Mouse (Mus musculus) heart, postnatal 0 days (tissue): ENCODE data around the gene Gm42906. TPM values are rescaled to one million over a fixed set of nuclear protein-coding genes. Genes with fewer than 3 reads are reported as not detected.

Source experiments
- ATAC-seq: fragments of 200-750 bp; cut with Nextera tagmentation; 2 replicates; pipeline ENCODE4 v1.8.0; 2017; ENCODE audit warnings: low read depth, moderate number of reproducible peaks, moderate library complexity; ENCODE audit not compliant: insufficient read depth
- DNase-seq: peaks from one replicate; pipeline ENCODE4 v3.0.0-alpha.2; 2016; ENCODE audit warnings: low spot score
- H3K27ac ChIP-seq: fragments of 300-500 bp; sonication (generic); 2 replicates; pipeline ENCODE4 v1.5.1; 2014; ENCODE audit warnings: low read depth, mild to moderate bottlenecking
- H3K27me3 ChIP-seq: fragments of 300-500 bp; sonication (generic); 2 replicates; pipeline ENCODE4 v1.6.1; 2014; ENCODE audit warnings: low read length, mixed read lengths; ENCODE audit not compliant: control insufficient read depth, insufficient read depth
- H3K36me3 ChIP-seq: fragments of 300-500 bp; sonication (generic); replicated peaks from 2 replicates; pipeline ENCODE4 v1.6.1; 2014; ENCODE audit warnings: low read length, mixed read lengths; ENCODE audit not compliant: control insufficient read depth, insufficient read depth
- H3K4me1 ChIP-seq: fragments of 300-500 bp; sonication (generic); 2 replicates; pipeline ENCODE4 v1.6.1; 2014; ENCODE audit warnings: antibody characterized with exemption; ENCODE audit not compliant: control insufficient read depth, insufficient read depth
- H3K4me2 ChIP-seq: fragments of 300-500 bp; sonication (generic); 2 replicates; pipeline ENCODE4 v1.6.1; 2014; ENCODE audit warnings: low read depth, mild to moderate bottlenecking, low read length, moderate library complexity
- H3K4me3 ChIP-seq: fragments of 300-500 bp; sonication (generic); 2 replicates; pipeline ENCODE4 v1.5.1; 2014; ENCODE audit warnings: low read depth, low read length
- H3K9ac ChIP-seq: fragments of 300-500 bp; sonication (generic); replicated peaks from 2 replicates; pipeline ENCODE4 v1.6.1; 2014; ENCODE audit warnings: low read depth, low read length, mixed read lengths
- H3K9me3 ChIP-seq: fragments of 300-500 bp; sonication (generic); replicated peaks from 2 replicates; pipeline ENCODE4 v1.6.1; 2016; ENCODE audit warnings: low read length; ENCODE audit not compliant: control insufficient read depth
- CTCF ChIP-seq: IDR thresholded peaks from 2 replicates; pipeline ENCODE4 v1.5.1; 2016; ENCODE audit warnings: antibody characterized with exemption, control low read depth, low read depth
- EP300 ChIP-seq: IDR thresholded peaks from 2 replicates; pipeline ENCODE4 v1.6.1; 2016; ENCODE audit warnings: antibody characterized with exemption, low read depth
- WGBS: fragments of 180-500 bp; shearing (Covaris S2); extraction: QIAGEN DNeasy Blood & Tissue Kit; methylation state at CpG from one replicate; pipeline ENCODE4 v1.1.7; 2014; 5-methylcytosine and 5-hydroxymethylcytosine counted together
- polyA plus RNA-seq: library from polyadenylated mRNA; unstranded; fragments of >200 nt; fragmentation: Nextera tagmentation; extraction: Ambion mirVana; gene quantifications from 2 replicates; pipeline ENCODE4 v1.2.1, GENCODE M21; 2015
- total RNA-seq: library from RNA; depleted of rRNA; stranded (reverse); fragments of >200 nt; gene quantifications from 2 replicates; pipeline ENCODE4 v1.2.3, GENCODE M21; 2014; ENCODE audit warnings: low replicate concordance

The Gm42906 gene
- total and polyA plus RNA-seq, 2 experiments from 2014 or later = not detected

GRCm38 (mm10) chr5:151403586-151403985 is 24.4 kb downstream of the Gm42906 start:
- TF ChIP-seq CTCF (no peak), EP300 (no peak)
- Histone ChIP-seq H3K4me3 (no peak overlapping the region), H3K4me2 (no peak overlapping the region), H3K4me1 (no peaks in the 10 kb centered on the region), H3K9me3 (no peaks in the 10 kb centered on the region), H3K36me3 (no peaks in the 10 kb centered on the region), H3K27ac (no peak overlapping the region), H3K9ac (no peak overlapping the region), H3K27me3 (no peaks in the 10 kb centered on the region)
- ATAC-seq (no peak), DNase-seq (no peak)
- 47% methylated on average over 2 of the region's 2 CpGs for WGBS

GRCm38 (mm10) chr5:151400557-151400944 is 27.4 kb downstream of the Gm42906 start:
- Histone ChIP-seq H3K27me3 (no peaks in the 10 kb centered on the region), H3K4me2 (no peak overlapping the region), H3K9me3 (no peaks in the 10 kb centered on the region), H3K4me3 (no peak overlapping the region), H3K9ac (no peak overlapping the region), H3K36me3 (no peaks in the 10 kb centered on the region), H3K4me1 (no peaks in the 10 kb centered on the region), H3K27ac (no peak overlapping the region)
- WGBS = 78% methylated on average over 2 of the region's 2 CpGs
- DNase-seq (no peak), ATAC-seq (no peak)
- TF ChIP-seq EP300 = no peak
- TF ChIP-seq CTCF = no peak

GRCm38 (mm10) chr5:151399918-151400556 is 27.9 kb downstream of the Gm42906 start:
- H3K9ac ChIP-seq = no peak overlapping the region
- ATAC-seq = no peak
- no peaks in the 10 kb centered on the region for H3K4me1 ChIP-seq

GRCm38 (mm10) chr5:151396119-151396518 is 31.8 kb downstream of the Gm42906 start:
- Histone ChIP-seq H3K4me3 (no peak overlapping the region), H3K9me3 (no peaks in the 10 kb centered on the region), H3K9ac (no peak overlapping the region), H3K36me3 (no peaks in the 10 kb centered on the region), H3K27me3 (no peaks in the 10 kb centered on the region), H3K4me2 (no peak overlapping the region), H3K4me1 (no peaks in the 10 kb centered on the region), H3K27ac (no peak overlapping the region)
- no peak for ATAC-seq
- 63% methylated on average over 4 of the region's 4 CpGs for WGBS
- DNase-seq = no peak
- TF ChIP-seq CTCF = no peak
- no peak for TF ChIP-seq EP300

More at GRCm38 (mm10) chr5:151399918-151400556, 27.9 kb downstream of the Gm42906 start:
- Histone ChIP-seq H3K36me3 (no peaks in the 10 kb centered on the region), H3K4me3 (no peak overlapping the region), H3K4me2 (no peak overlapping the region), H3K27me3 (no peaks in the 10 kb centered on the region), H3K9me3 (no peaks in the 10 kb centered on the region), H3K27ac (no peak overlapping the region)
- DNase-seq = no peak
- WGBS = 66% methylated on average over 7 of the region's 7 CpGs
- TF ChIP-seq CTCF (no peak), EP300 (no peak)

GRCm38 (mm10) chr5:151394690-151395089 is 33.3 kb downstream of the Gm42906 start:
- Histone ChIP-seq H3K4me2 (no peak overlapping the region), H3K9ac (no peak overlapping the region), H3K9me3 (no peaks in the 10 kb centered on the region), H3K27ac (peak overlapping the region; percentile 65; the same call in 1 of the 2 replicates), H3K4me3 (no peak overlapping the region), H3K4me1 (no peaks in the 10 kb centered on the region), H3K27me3 (no peaks in the 10 kb centered on the region), H3K36me3 (no peaks in the 10 kb centered on the region)
- WGBS = 49% methylated on average over 5 of the region's 5 CpGs
- DNase-seq (no peak), ATAC-seq (no peak)
- TF ChIP-seq EP300 = no peak
- TF ChIP-seq CTCF = no peak
